Mouse (Mus musculus) embryonic stem cell, embryonic (primary cell): ENCODE measurements around the gene Evi2b.

Source experiments
- CTCF ChIA-PET, 4 experiments: fragments of 300-600 bp in 2 of 4; fragments of 350-600 bp in 2 of 4; sonication (Branson Sonifier 250); formaldehyde crosslinking; loops; one replicate each; lab custom pipeline; 2022; ENCODE audit warnings: inconsistent platforms in 2 of 4; lab: Charles Lee
- POLR2A ChIA-PET, 4 experiments: fragments of 300-600 bp in 2 of 4; fragments of 350-600 bp in 2 of 4; sonication (Branson Sonifier 250); formaldehyde crosslinking; loops; one replicate each; lab custom pipeline; 2022; ENCODE audit warnings: antibody characterized with exemption in 4 of 4, inconsistent platforms in 1 of 4; lab: Charles Lee

The Evi2b gene

GRCm38 (mm10) chr11:79523560-79524309, at the start of gene Evi2b:
Evi2b (minus strand) TSS chr11:79523762.
- CTCF ChIA-PET, result no interaction called here
- POLR2A ChIA-PET, result interaction anchor here in 1 of 4 experiments (0.6 kb wide), 1 partner anchor 700 kb away, joined by 3 read pairs; no protein-coding TSS in a partner anchor

DNA sequence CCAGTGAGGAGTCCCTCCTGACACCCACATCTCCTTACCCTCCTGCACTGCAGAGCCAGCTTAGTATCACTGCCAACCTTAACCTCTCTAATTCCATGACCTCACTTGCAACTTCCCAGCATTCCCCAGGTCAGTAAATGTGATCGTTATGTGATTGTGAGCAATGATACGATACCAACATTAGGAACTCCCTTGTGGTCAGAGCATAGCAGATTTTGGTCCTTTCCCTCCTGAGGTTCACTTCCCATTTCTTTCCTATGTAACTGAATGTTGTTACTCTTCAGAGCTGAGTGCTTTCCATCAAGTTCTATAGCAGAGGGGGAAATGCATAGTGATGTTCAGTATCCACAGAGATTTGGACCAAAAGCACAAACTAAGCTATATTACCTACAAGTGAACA, 46.8 kb upstream of the Evi2b start:
- ChIA-PET CTCF (interaction anchor here in 3 of 4 experiments (0.5 to 1.3 kb wide), 3 partner anchors 117 to 194 kb away, joined by 3 read pairs; no protein-coding TSS in a partner anchor), POLR2A (no interaction called here)

- ChIA-PET POLR2A (no interaction called here), CTCF (no interaction called here)
Measured at GRCm38 (mm10) chr11:79568197-79568911, 44.8 kb upstream of the Evi2b start.

GRCm38 (mm10) chr11:79566947-79567346, 43.4 kb upstream of the Evi2b start:
- CTCF ChIA-PET, result interaction anchor here in 1 of 4 experiments (0.9 kb wide), 1 partner anchor 10 kb away, joined by 3 read pairs; no protein-coding TSS in a partner anchor
- POLR2A ChIA-PET, result interaction anchor here in 1 of 4 experiments (0.8 kb wide), 1 partner anchor 9 kb away, joined by 3 read pairs; no protein-coding TSS in a partner anchor

- CTCF ChIA-PET, result interaction anchor here in 1 of 4 experiments (0.5 kb wide), 1 partner anchor 61 kb away, joined by 6 read pairs; no protein-coding TSS in a partner anchor
- POLR2A ChIA-PET, result interaction anchor here in 2 of 4 experiments (0.9 to 1.0 kb wide), 2 partner anchors 47 to 676 kb away, joined by 4 to 5 read pairs; no protein-coding TSS in a partner anchor
Measured at GRCm38 (mm10) chr11:79563493-79563892, 39.9 kb upstream of the Evi2b start.

DNA sequence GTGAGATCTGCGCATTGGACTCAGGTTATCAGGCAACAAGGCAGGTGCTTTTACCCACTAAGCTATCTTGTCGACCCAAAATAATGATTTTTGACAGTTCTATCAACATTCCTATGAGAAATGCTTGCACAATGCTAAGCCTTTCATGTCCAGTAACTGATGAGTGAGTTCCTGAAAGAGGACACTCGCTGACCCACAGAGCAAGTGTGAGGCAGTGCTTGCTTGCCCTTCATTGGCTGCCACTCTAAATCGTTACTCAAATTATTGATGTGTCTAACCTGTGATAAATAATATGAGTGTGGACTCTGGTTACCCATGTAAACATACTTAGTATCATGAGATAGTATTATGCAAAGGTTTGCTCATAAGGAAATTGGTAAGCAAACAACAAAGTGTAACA, 37.0 kb upstream of the Evi2b start:
- ChIA-PET CTCF (no interaction called here), POLR2A (interaction anchor here in 1 of 4 experiments (0.5 kb wide), 1 partner anchor 133 kb away, joined by 3 read pairs; no protein-coding TSS in a partner anchor)

GRCm38 (mm10) chr11:79552622-79553021, 29.1 kb upstream of the Evi2b start:
- POLR2A ChIA-PET, result interaction anchor here in 2 of 4 experiments (0.6 to 0.9 kb wide), 3 partner anchors 14 to 202 kb away, joined by 3 read pairs; no protein-coding TSS in a partner anchor
- CTCF ChIA-PET, result interaction anchor here in 2 of 4 experiments (0.6 to 0.8 kb wide), 2 partner anchors 8 to 347 kb away, joined by 3 read pairs; no protein-coding TSS in a partner anchor

DNA sequence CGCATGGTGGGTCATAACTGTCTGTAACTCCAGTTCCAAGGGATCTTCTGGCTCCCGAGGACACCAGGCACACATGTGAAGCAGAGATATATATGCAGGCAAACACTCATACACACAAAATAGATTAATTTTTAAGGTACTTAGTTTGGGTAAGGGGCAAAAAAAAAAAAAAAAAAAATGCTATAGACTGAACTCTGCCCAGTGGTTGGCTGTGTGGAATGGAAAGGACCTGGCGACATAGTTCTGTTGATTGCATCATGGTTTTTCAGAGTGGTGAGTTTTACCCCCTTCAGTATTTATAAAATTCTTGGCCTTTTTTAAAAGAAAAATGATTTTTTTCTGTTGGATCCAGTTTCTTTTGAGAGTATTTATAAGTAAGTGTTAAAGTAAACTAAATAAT, 12.7 kb upstream of the Evi2b start:
- ChIA-PET POLR2A (no interaction called here), CTCF (interaction anchor here in 1 of 4 experiments (0.7 kb wide), 1 partner anchor 613 kb away, joined by 3 read pairs; no protein-coding TSS in a partner anchor)

GRCm38 (mm10) chr11:79535554-79535953, 12.0 kb upstream of the Evi2b start:
- POLR2A ChIA-PET, result no interaction called here
- CTCF ChIA-PET, result no interaction called here

GRCm38 (mm10) chr11:79533950-79534690, 10.6 kb upstream of the Evi2b start:
- POLR2A ChIA-PET, result no interaction called here

DNA sequence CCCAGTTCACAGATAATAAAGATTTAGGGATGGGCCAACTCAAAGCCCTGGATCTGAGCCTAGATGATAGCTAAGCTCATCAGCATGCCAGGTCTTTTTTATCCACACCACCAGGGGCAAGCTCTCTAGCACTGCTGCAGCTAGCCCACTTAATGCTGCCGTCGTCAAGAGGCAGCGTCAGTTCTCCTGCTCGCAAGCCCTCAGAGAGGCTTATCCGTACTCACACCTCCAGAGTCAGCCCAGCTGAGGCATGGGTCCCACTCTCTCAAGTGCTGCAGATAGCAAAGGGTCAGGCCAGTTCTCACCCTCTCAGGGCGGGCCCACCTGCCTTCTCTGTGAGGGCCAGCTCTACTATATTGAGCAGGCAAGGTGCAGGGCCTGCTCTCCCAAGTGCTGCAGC, 9.7 kb upstream of the Evi2b start:
- POLR2A ChIA-PET, result no interaction called here
- CTCF ChIA-PET, result no interaction called here

More at GRCm38 (mm10) chr11:79533950-79534690, 10.6 kb upstream of the Evi2b start:
- CTCF ChIA-PET, result no interaction called here

DNA sequence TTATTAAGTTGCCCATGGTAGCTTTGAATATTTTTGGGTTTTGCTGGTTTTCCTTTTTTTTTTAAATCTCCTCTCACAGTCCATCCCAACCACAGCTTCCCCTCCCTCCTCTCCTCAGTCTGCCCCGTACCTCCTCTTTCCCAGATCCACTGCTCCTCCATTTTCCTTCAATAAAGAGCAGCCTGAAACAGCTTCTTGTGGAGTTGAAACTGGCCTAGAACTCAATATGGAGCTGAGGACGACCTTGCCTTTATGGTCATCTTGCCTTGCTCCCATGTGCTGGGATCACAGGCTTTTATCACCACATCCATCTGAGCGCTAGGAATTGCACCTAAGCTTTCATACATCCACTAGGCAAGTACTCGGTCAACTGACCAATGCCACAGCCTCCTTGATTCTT, 7.9 kb upstream of the Evi2b start:
- ChIA-PET POLR2A (interaction anchor here in 1 of 4 experiments (0.5 kb wide), 1 partner anchor 401 kb away, joined by 3 read pairs; no protein-coding TSS in a partner anchor), CTCF (interaction anchor here in 1 of 4 experiments (0.5 kb wide), 1 partner anchor 9 kb away, joined by 3 read pairs; no protein-coding TSS in a partner anchor)

DNA sequence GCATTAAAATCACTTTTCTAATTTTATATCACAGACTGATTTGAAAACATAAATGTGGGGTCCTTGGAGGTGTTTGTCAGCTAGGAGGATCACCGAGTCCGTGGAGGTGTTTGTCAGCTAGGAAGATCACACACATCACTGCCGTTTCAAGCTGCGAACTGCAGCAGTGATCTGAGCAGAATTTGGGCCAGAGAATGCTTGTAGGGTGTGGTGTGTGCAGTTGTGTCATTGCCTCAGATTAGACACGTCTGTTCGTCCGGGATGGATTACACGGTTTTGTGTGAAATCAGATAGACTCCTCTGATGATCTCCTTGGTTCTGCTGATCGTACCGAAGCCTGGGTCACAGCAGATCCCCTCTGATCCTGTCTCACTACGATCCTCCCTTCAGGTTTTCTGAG, 7.2 kb upstream of the Evi2b start:
- POLR2A ChIA-PET, result no interaction called here

GRCm38 (mm10) chr11:79530333-79530761, 6.8 kb upstream of the Evi2b start, which contains the start of the genes Evi2 and Evi2a:
Evi2 (minus strand) TSS chr11:79530589.
Evi2a (minus strand) TSS chr11:79530609.
- POLR2A ChIA-PET, result no interaction called here
- CTCF ChIA-PET, result no interaction called here

More for the DNA sequence above, 7.2 kb upstream of the Evi2b start:
- CTCF ChIA-PET, result no interaction called here

- ChIA-PET CTCF (no interaction called here), POLR2A (no interaction called here)
Measured at GRCm38 (mm10) chr11:79529736-79530135, 6.2 kb upstream of the Evi2b start.

- CTCF ChIA-PET, result no interaction called here
- POLR2A ChIA-PET, result no interaction called here
Measured at GRCm38 (mm10) chr11:79529226-79529625, 5.7 kb upstream of the Evi2b start.

GRCm38 (mm10) chr11:79528601-79529000, 5.0 kb upstream of the Evi2b start:
- ChIA-PET POLR2A (no interaction called here), CTCF (no interaction called here)

DNA sequence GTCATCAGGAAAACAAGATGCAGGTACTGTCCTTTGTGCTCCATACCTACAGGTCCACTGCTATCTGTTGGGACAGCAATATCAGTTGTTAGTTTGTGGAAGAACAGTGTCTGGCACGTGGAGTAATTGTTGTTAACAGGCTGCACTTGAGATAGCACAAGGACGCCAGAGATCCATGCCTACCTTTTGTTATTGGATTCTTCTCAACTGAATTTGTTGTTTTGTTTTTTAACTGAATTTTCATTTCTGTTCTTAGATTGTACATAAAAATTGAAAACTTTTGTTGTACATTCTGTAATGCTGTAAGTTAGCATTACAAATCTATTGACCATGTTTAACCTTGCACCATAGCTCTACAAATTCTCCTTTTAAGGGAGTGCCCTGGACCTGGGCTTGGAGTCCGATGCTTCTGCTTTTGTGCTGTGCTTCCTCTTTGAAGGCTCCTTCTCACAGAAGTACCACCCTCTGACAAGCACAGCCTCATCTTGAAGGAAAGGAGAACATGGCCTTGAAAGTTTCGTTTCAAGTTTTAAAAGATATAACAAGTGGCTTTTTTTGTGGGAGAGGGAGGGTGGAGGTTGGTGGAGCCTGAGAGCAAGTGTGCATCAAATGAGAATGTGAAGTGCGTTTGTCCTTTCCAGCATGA, 4.3 kb upstream of the Evi2b start:
- ChIA-PET CTCF (no interaction called here), POLR2A (no interaction called here)
